Mouse (Mus musculus): ENCODE data around the gene Med31.
A peak's percentile ranks its signal among the peaks of the same experiment; 100 is the strongest.

Med31 gene

GRCm38 (mm10) chr11:72215410-72215797 lies at the start of gene Med31:
TSS of gene Med31 (minus strand) at chr11:72215592.
- peak; percentile 89 for DNase-seq (ENCODE audit: low read depth)

- DNase-seq (ENCODE audit: low read depth) = no peak
Observed at GRCm38 (mm10) chr11:72256441-72256840, 41.0 kb upstream of the Med31 start.

GRCm38 (mm10) chr11:72255629-72256028 lies 40.2 kb upstream of the Med31 start:
- DNase-seq (ENCODE audit: low read depth) = no peak

- no peak for DNase-seq (ENCODE audit: low read depth)
Observed at GRCm38 (mm10) chr11:72245196-72245753, 29.9 kb upstream of the Med31 start.

- no peak for DNase-seq (ENCODE audit: low read depth)
Observed at GRCm38 (mm10) chr11:72240062-72240860, 24.9 kb upstream of the Med31 start.

- no peak for DNase-seq (ENCODE audit: low read depth)
Observed at GRCm38 (mm10) chr11:72234013-72234412, 18.6 kb upstream of the Med31 start.

GRCm38 (mm10) chr11:72232991-72233390 lies 17.6 kb upstream of the Med31 start:
- no peak for DNase-seq (ENCODE audit: low read depth)

- no peak for DNase-seq (ENCODE audit: low read depth)
Observed at GRCm38 (mm10) chr11:72232068-72232467, 16.7 kb upstream of the Med31 start.

- no peak for DNase-seq (ENCODE audit: low read depth)
Observed at GRCm38 (mm10) chr11:72228513-72228912, 13.1 kb upstream of the Med31 start.

- no peak for DNase-seq (ENCODE audit: low read depth)
Observed at GRCm38 (mm10) chr11:72226901-72227300, 11.5 kb upstream of the Med31 start.

GRCm38 (mm10) chr11:72226020-72226791 lies 10.8 kb upstream of the Med31 start:
- no peak for DNase-seq (ENCODE audit: low read depth)

- peak; percentile 83 for DNase-seq (ENCODE audit: low read depth)
Observed at GRCm38 (mm10) chr11:72224865-72225264, 9.5 kb upstream of the Med31 start.

GRCm38 (mm10) chr11:72223414-72223813 lies 8.0 kb upstream of the Med31 start:
- no peak for DNase-seq (ENCODE audit: low read depth)

- peak; percentile 91 for DNase-seq (ENCODE audit: low read depth)
Observed at GRCm38 (mm10) chr11:72221278-72221677, 5.9 kb upstream of the Med31 start.

- DNase-seq (ENCODE audit: low read depth) = no peak
Observed at GRCm38 (mm10) chr11:72217116-72217515, 1.7 kb upstream of the Med31 start.

- peak; percentile 98 for DNase-seq (ENCODE audit: low read depth)
Observed at GRCm38 (mm10) chr11:72214591-72215409, 592 bp downstream of the Med31 start.

- peak; percentile 32 for DNase-seq (ENCODE audit: low read depth)
Observed at GRCm38 (mm10) chr11:72207834-72208377, 7.5 kb downstream of the Med31 start.

GRCm38 (mm10) chr11:72207204-72207833 lies 8.1 kb downstream of the Med31 start, which contains the start of the genes 4933427D14Rik and Txndc17:
TSS of gene 4933427D14Rik (minus strand) at chr11:72207459.
TSS of gene Txndc17 (plus strand) at chr11:72207547.
- peak; percentile 91 for DNase-seq (ENCODE audit: low read depth)

GRCm38 (mm10) chr11:72206341-72207203 lies 8.8 kb downstream of the Med31 start, which contains the start of gene Gm43951:
TSS of gene Gm43951 (minus strand) at chr11:72206840.
- DNase-seq (ENCODE audit: low read depth) = peak; percentile 40

- no peak for DNase-seq (ENCODE audit: low read depth)
Observed at GRCm38 (mm10) chr11:72205256-72205655, 10.1 kb downstream of the Med31 start.
